Mouse (Mus musculus): Measurements from ENCODE around the gene Bid. TPM values are rescaled to one million over a fixed set of nuclear protein-coding genes. Genes with fewer than 3 reads are reported as not detected.
"Not testable (repeated sequence)": the region's sequence is repeated elsewhere in the genome, so short reads cannot be mapped to it uniquely, and the experiment has no call there.

The Bid gene
- polyA plus RNA-seq, 1 experiment from 2014 or later = 25.1 TPM

- Histone ChIP-seq H3K9ac (ENCODE audit: low read depth, low read length) (no peak overlapping the region), H3K9me3 (ENCODE audit: control insufficient read depth, low read length) (no peaks in the 10 kb centered on the region), H3K4me3 (ENCODE audit: low read length) (no peak overlapping the region), H3K27me3 (ENCODE audit: control insufficient read depth, insufficient read depth, low read length) (no peaks in the 10 kb centered on the region), H3K27ac (ENCODE audit: low read depth, low read length) (no peak overlapping the region), H3K36me3 (ENCODE audit: control insufficient read depth, insufficient read depth, low read length) (no peaks in the 10 kb centered on the region), H3K4me2 (replicated peaks; ENCODE audit: low read depth, low read length) (no peak overlapping the region), H3K4me1 (ENCODE audit: control insufficient read depth, insufficient read depth, low read length) (no peaks in the 10 kb centered on the region; the same call in 1 of the 2 replicates)
- no peak for ATAC-seq (ENCODE audit: low FRiP score, low TSS enrichment)
- 86% methylated on average over 4 of the region's 4 CpGs for WGBS
Observed at GRCm38 (mm10) chr6:120914533-120914910, 2.1 kb downstream of the Bid start.

DNA sequence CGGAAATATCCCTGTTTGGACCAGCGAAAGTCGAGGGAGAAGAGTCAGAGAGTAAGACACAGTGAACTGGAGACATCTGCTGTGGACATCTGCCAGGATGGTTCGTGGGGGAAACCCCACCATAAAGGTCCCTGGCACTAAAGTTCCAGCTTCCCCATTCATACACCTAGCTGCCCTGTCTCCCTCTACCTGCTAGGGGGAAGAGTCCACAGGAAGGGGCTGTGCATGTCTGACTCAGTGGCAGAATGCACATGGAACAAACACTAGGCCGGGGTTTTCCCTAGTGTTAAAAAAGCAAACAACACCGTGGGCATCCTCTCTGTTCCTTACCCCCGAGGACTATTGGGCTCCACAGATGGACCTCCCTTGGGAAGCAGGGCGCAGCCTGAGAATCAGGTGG is 2.9 kb downstream of the Bid start:
- 80% methylated on average over 8 of the region's 8 CpGs for WGBS
- H3K36me3 ChIP-seq (ENCODE audit: control insufficient read depth, insufficient read depth, low read length) = no peaks in the 10 kb centered on the region
- no peak for ATAC-seq (ENCODE audit: low FRiP score, low TSS enrichment)

GRCm38 (mm10) chr6:120912931-120913330 is 3.7 kb downstream of the Bid start:
- Histone ChIP-seq H3K27me3 (ENCODE audit: control insufficient read depth, insufficient read depth, low read length) (no peaks in the 10 kb centered on the region), H3K36me3 (ENCODE audit: control insufficient read depth, insufficient read depth, low read length) (no peaks in the 10 kb centered on the region), H3K4me2 (replicated peaks; ENCODE audit: low read depth, low read length) (no peak overlapping the region), H3K27ac (ENCODE audit: low read depth, low read length) (no peak overlapping the region), H3K4me1 (ENCODE audit: control insufficient read depth, insufficient read depth, low read length) (no peaks in the 10 kb centered on the region; the same call in 1 of the 2 replicates), H3K9ac (ENCODE audit: low read depth, low read length) (no peak overlapping the region), H3K9me3 (ENCODE audit: control insufficient read depth, low read length) (no peaks in the 10 kb centered on the region), H3K4me3 (ENCODE audit: low read length) (no peak overlapping the region)
- 59% methylated on average over 2 of the region's 2 CpGs for WGBS
- ATAC-seq (ENCODE audit: low FRiP score, low TSS enrichment) = no peak

More for the DNA sequence above, 2.9 kb downstream of the Bid start:
- no peak overlapping the region for H3K27ac ChIP-seq (ENCODE audit: low read depth, low read length)
- H3K4me3 ChIP-seq (ENCODE audit: low read length) = no peak overlapping the region
- no peak overlapping the region for H3K9ac ChIP-seq (ENCODE audit: low read depth, low read length)
- no peaks in the 10 kb centered on the region; the same call in 1 of the 2 replicates for H3K4me1 ChIP-seq (ENCODE audit: control insufficient read depth, insufficient read depth, low read length)
- H3K4me2 ChIP-seq (replicated peaks; ENCODE audit: low read depth, low read length) = no peak overlapping the region
- no peaks in the 10 kb centered on the region for H3K27me3 ChIP-seq (ENCODE audit: control insufficient read depth, insufficient read depth, low read length)
- no peaks in the 10 kb centered on the region for H3K9me3 ChIP-seq (ENCODE audit: control insufficient read depth, low read length)

- H3K9me3 ChIP-seq (ENCODE audit: control insufficient read depth, low read length) = no peaks in the 10 kb centered on the region
- WGBS = 72% methylated on average over 13 of the region's 13 CpGs
- H3K36me3 ChIP-seq (ENCODE audit: control insufficient read depth, insufficient read depth, low read length) = no peaks in the 10 kb centered on the region
- no peak overlapping the region for H3K4me2 ChIP-seq (replicated peaks; ENCODE audit: low read depth, low read length)
- no peak overlapping the region for H3K4me3 ChIP-seq (ENCODE audit: low read length)
- H3K27me3 ChIP-seq (ENCODE audit: control insufficient read depth, insufficient read depth, low read length) = no peaks in the 10 kb centered on the region
- no peak overlapping the region for H3K9ac ChIP-seq (ENCODE audit: low read depth, low read length)
- H3K27ac ChIP-seq (ENCODE audit: low read depth, low read length) = no peak overlapping the region
- H3K4me1 ChIP-seq (ENCODE audit: control insufficient read depth, insufficient read depth, low read length) = no peaks in the 10 kb centered on the region; the same call in 1 of the 2 replicates
- ATAC-seq (ENCODE audit: low FRiP score, low TSS enrichment) = no peak
Observed at GRCm38 (mm10) chr6:120911213-120912007, 5.2 kb downstream of the Bid start.

DNA sequence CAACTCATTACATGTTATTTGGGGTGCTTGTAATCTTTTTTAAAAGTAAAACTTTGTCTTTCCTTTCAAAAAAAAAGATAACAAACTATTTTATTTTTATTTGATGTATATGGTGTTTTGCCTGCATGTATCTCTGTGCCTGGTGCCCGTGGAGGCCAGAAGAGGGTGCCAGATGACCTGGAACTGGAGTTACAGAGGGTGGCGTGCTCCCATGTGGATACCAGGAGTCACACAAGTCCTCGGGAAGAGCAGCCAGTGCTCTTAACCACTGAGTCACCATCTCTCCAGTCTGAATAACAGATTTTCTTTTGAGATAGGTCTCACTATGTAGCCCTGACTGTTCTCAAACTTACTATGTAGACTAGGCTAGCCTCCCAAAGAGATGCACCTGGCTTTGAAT is 7.2 kb downstream of the Bid start:
- no peak overlapping the region for H3K9ac ChIP-seq (ENCODE audit: low read depth, low read length)
- H3K4me1 ChIP-seq (ENCODE audit: control insufficient read depth, insufficient read depth, low read length) = no peaks in the 10 kb centered on the region
- WGBS = 86% methylated on average over 3 of the region's 3 CpGs
- no peaks in the 10 kb centered on the region for H3K9me3 ChIP-seq (ENCODE audit: control insufficient read depth, low read length)
- no peaks in the 10 kb centered on the region for H3K36me3 ChIP-seq (ENCODE audit: control insufficient read depth, insufficient read depth, low read length)
- H3K27ac ChIP-seq (ENCODE audit: low read depth, low read length) = no peak overlapping the region
- H3K4me3 ChIP-seq (ENCODE audit: low read length) = no peak overlapping the region
- ATAC-seq (ENCODE audit: low FRiP score, low TSS enrichment) = no peak
- H3K4me2 ChIP-seq (replicated peaks; ENCODE audit: low read depth, low read length) = no peak overlapping the region
- H3K27me3 ChIP-seq (ENCODE audit: control insufficient read depth, insufficient read depth, low read length) = no peaks in the 10 kb centered on the region

DNA sequence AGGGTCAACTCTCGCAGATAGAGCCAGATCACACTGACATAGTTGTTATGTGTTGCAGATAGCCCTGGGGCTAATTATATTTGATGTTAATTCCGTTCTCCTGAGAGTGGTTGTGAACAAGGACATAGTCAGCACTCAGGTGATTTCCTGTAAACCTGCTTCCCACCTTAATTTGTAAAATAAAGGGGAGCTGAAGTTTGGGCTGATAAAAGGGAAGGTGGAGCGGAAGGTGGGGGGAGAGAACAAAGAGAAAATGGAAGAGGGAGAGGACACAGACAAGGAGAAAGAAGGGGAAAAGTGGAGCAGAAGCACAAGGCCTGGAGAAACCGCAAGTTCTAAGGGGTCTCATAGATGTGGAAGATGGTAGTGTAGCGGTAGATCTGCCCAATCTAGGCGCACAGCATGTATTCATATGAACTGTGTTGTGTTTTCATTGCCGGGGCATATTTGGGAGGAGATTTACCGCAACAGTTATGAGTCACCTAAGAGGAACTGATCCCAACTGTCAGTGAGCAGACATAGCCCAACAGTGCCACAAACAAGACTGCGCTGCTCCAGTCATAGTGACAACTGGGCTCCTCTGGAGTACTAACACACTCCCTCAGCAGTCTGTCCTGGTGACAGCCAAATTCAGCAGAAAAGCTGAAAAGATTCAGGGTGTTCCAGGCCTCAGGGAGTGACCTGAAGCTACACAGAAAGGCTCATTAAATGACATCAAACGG is 8.6 kb downstream of the Bid start:
- WGBS = 90% methylated on average over 9 of the region's 10 CpGs
- H3K27ac ChIP-seq (ENCODE audit: low read depth, low read length); H3K27me3 ChIP-seq (ENCODE audit: control insufficient read depth, insufficient read depth, low read length); H3K9ac ChIP-seq (ENCODE audit: low read depth, low read length); H3K4me2 ChIP-seq (replicated peaks; ENCODE audit: low read depth, low read length); H3K4me1 ChIP-seq (ENCODE audit: control insufficient read depth, insufficient read depth, low read length); H3K4me3 ChIP-seq (ENCODE audit: low read length); H3K9me3 ChIP-seq (ENCODE audit: control insufficient read depth, low read length); H3K36me3 ChIP-seq (ENCODE audit: control insufficient read depth, insufficient read depth, low read length); ATAC-seq (ENCODE audit: low FRiP score, low TSS enrichment): not testable (repeated sequence)

GRCm38 (mm10) chr6:120906521-120906920 is 10.1 kb downstream of the Bid start:
- Histone ChIP-seq H3K27ac (ENCODE audit: low read depth, low read length) (no peak overlapping the region), H3K9me3 (ENCODE audit: control insufficient read depth, low read length) (no peaks in the 10 kb centered on the region), H3K4me3 (ENCODE audit: low read length) (no peak overlapping the region), H3K9ac (ENCODE audit: low read depth, low read length) (no peak overlapping the region), H3K36me3 (ENCODE audit: control insufficient read depth, insufficient read depth, low read length) (no peaks in the 10 kb centered on the region), H3K4me1 (ENCODE audit: control insufficient read depth, insufficient read depth, low read length) (no peaks in the 10 kb centered on the region), H3K4me2 (replicated peaks; ENCODE audit: low read depth, low read length) (no peak overlapping the region), H3K27me3 (ENCODE audit: control insufficient read depth, insufficient read depth, low read length) (no peaks in the 10 kb centered on the region)
- WGBS = 96% methylated on average over 6 of the region's 6 CpGs
- ATAC-seq (ENCODE audit: low FRiP score, low TSS enrichment) = no peak

DNA sequence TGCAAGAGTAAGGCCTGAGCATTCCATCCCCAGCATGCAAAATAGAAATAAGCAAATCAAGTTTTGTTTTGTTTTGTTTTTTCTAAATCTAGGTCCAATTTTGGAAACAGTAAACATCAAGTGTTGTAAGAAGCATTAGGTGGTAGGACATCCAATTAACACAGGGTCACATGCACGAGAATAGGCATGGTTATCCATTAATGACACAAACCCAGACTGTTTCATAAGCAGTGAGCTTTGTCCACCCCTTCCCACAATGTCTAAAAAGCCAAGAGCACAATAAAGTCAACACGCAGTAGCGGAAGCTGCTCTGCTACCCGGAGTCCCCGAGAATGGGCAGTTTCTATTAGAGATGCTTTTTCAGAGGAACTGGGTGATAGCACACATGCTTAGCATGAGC is 11.5 kb downstream of the Bid start:
- H3K4me1 ChIP-seq (ENCODE audit: control insufficient read depth, insufficient read depth, low read length) = no peaks in the 10 kb centered on the region
- no peaks in the 10 kb centered on the region for H3K36me3 ChIP-seq (ENCODE audit: control insufficient read depth, insufficient read depth, low read length)
- ATAC-seq (ENCODE audit: low FRiP score, low TSS enrichment) = no peak
- WGBS = 85% methylated on average over 5 of the region's 5 CpGs
- H3K9me3 ChIP-seq (ENCODE audit: control insufficient read depth, low read length) = no peaks in the 10 kb centered on the region
- H3K4me3 ChIP-seq (ENCODE audit: low read length) = no peak overlapping the region
- no peak overlapping the region for H3K9ac ChIP-seq (ENCODE audit: low read depth, low read length)
- no peaks in the 10 kb centered on the region for H3K27me3 ChIP-seq (ENCODE audit: control insufficient read depth, insufficient read depth, low read length)
- H3K4me2 ChIP-seq (replicated peaks; ENCODE audit: low read depth, low read length) = no peak overlapping the region
- no peak overlapping the region for H3K27ac ChIP-seq (ENCODE audit: low read depth, low read length)

- H3K27ac ChIP-seq (ENCODE audit: low read depth, low read length) = no peak overlapping the region
- peak; percentile 58; the same call in 1 of the 2 replicates for ATAC-seq (ENCODE audit: low FRiP score, low TSS enrichment)
- no peak overlapping the region for H3K4me3 ChIP-seq (ENCODE audit: low read length)
- no peak overlapping the region for H3K9ac ChIP-seq (ENCODE audit: low read depth, low read length)
- no peak overlapping the region for H3K4me2 ChIP-seq (replicated peaks; ENCODE audit: low read depth, low read length)
- H3K27me3 ChIP-seq (ENCODE audit: control insufficient read depth, insufficient read depth, low read length) = no peaks in the 10 kb centered on the region
- no peaks in the 10 kb centered on the region for H3K4me1 ChIP-seq (ENCODE audit: control insufficient read depth, insufficient read depth, low read length)
- no peaks in the 10 kb centered on the region for H3K36me3 ChIP-seq (ENCODE audit: control insufficient read depth, insufficient read depth, low read length)
- no peaks in the 10 kb centered on the region for H3K9me3 ChIP-seq (ENCODE audit: control insufficient read depth, low read length)
- 82% methylated on average over 11 of the region's 11 CpGs for WGBS
Observed at GRCm38 (mm10) chr6:120903961-120904360, 12.7 kb downstream of the Bid start.

Data from kidney, embryonic 14.5 days (tissue).